Mouse (Mus musculus) megakaryocyte, embryonic 14.5 days (primary cell): Measurements from ENCODE around the gene Gse1.

Source experiments
- FLI1 ChIP-seq: IDR thresholded peaks from 2 replicates; pipeline ENCODE4 v1.6.1; 2012; ENCODE audit warnings: low read length, inconsistent platforms, mixed read lengths
- GATA1 ChIP-seq: IDR thresholded peaks from 3 replicates; pipeline ENCODE4 v1.6.1; 2012; ENCODE audit warnings: mixed read lengths, low read length, inconsistent platforms, borderline replicate concordance

GRCm38 (mm10) chr8:120439309-120439708, 211.1 kb downstream of the Gse1 start:
- no peak for TF ChIP-seq GATA1
- TF ChIP-seq FLI1, result no peak
